Mouse (Mus musculus) erythroblast, embryonic 14.5 days (primary cell): ENCODE measurements around the gene Sapcd1.

ENCODE experiments used
- GATA1 ChIP-seq: IDR thresholded peaks from 2 replicates; pipeline ENCODE4 v1.6.1; 2012; ENCODE audit warnings: low read length, inconsistent platforms, mixed read lengths
- TAL1 ChIP-seq: IDR thresholded peaks from 3 replicates; pipeline ENCODE4 v1.6.1; 2012; ENCODE audit warnings: low read length, inconsistent platforms, mixed read lengths

GRCm38 (mm10) chr17:35009586-35009985 lies 18.2 kb downstream of the Sapcd1 start:
- TF ChIP-seq TAL1 (no peak), GATA1 (no peak)
